Mouse (Mus musculus) hindbrain, embryonic 10.5 days (tissue): Measurements from ENCODE around the gene 1700020L24Rik. TPM values are rescaled to one million over a fixed set of nuclear protein-coding genes. Genes with fewer than 3 reads are reported as not detected.
A peak's percentile ranks its signal among the peaks of the same experiment; 100 is the strongest.

Experiments used
- DNase-seq: peaks from one replicate; pipeline ENCODE4 v3.0.0-alpha.2; 2017; ENCODE audit warnings: low spot score
- H3K27ac ChIP-seq: fragments of 300-500 bp; sonication (generic); 2 replicates; pipeline ENCODE4 v1.5.1; 2016; ENCODE audit warnings: mild to moderate bottlenecking, moderate library complexity
- H3K27me3 ChIP-seq: fragments of 300-500 bp; sonication (generic); 2 replicates; pipeline ENCODE4 v1.6.1; 2016; ENCODE audit warnings: mild to moderate bottlenecking; ENCODE audit not compliant: poor library complexity, insufficient read depth, severe bottlenecking
- H3K36me3 ChIP-seq: fragments of 300-500 bp; sonication (generic); 2 replicates; pipeline ENCODE4 v1.6.1; 2016; ENCODE audit warnings: mild to moderate bottlenecking, moderate library complexity
- H3K4me1 ChIP-seq: fragments of 300-500 bp; sonication (generic); replicated peaks from 2 replicates; pipeline ENCODE4 v1.6.1; 2016; ENCODE audit warnings: mild to moderate bottlenecking
- H3K4me3 ChIP-seq: fragments of 300-500 bp; sonication (generic); 2 replicates; pipeline ENCODE4 v1.5.1; 2016; ENCODE audit warnings: mild to moderate bottlenecking, moderate library complexity
- H3K9me3 ChIP-seq: fragments of 300-500 bp; sonication (generic); 2 replicates; pipeline ENCODE4 v1.6.1; 2016; ENCODE audit warnings: mild to moderate bottlenecking, moderate library complexity
- WGBS: fragments of 180-500 bp; shearing (Covaris S2); methylation state at CpG from one replicate; pipeline ENCODE4 v1.1.7; 2016; 5-methylcytosine and 5-hydroxymethylcytosine counted together
- polyA plus RNA-seq: library from polyadenylated mRNA; unstranded; fragments of >200 nt; fragmentation: Nextera tagmentation; extraction: Ambion mirVana; gene quantifications from 2 replicates; pipeline ENCODE4 v1.2.1, GENCODE M21; 2016

Gene 1700020L24Rik
- polyA plus RNA-seq: 0.97 TPM in 1 of 2 replicates, not detected in the other

DNA sequence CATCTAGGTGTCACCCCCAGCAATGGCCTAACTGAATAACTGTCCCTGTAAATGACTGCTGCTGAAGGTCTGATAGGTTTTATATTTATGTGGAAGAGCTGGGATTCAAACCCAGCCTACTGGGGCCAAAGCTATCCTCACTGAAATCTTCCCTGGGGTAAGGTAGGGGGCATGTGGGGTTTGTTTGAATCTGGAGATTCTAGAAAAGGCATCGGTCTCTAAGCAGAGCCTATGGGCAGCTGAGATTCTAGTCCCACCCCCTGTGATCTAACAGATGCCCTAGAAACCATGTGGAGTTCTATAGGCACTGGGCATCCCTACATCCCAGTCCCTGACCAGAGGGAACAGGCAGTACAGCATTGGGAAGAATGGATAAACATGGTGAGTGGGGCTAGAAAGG is at the start of gene 1700020L24Rik:
Gene 1700020L24Rik (plus strand): TSS at position 301 of the 400 bp plus-strand sequence.
- no peaks in the 10 kb centered on the region for H3K36me3 ChIP-seq
- H3K9me3 ChIP-seq: no peaks in the 10 kb centered on the region
- no peak for DNase-seq
- H3K27ac ChIP-seq: no peak within 1 kb of the TSS
- H3K27me3 ChIP-seq: peaks cover 33% of the 10 kb centered on the region
- H3K4me3 ChIP-seq: no peak within 1 kb of the TSS
- 87% methylated on average over 1 of the region's 1 CpGs for WGBS
- H3K4me1 ChIP-seq: peaks cover 18% of the 10 kb centered on the region; the same call in 1 of the 2 replicates

DNA sequence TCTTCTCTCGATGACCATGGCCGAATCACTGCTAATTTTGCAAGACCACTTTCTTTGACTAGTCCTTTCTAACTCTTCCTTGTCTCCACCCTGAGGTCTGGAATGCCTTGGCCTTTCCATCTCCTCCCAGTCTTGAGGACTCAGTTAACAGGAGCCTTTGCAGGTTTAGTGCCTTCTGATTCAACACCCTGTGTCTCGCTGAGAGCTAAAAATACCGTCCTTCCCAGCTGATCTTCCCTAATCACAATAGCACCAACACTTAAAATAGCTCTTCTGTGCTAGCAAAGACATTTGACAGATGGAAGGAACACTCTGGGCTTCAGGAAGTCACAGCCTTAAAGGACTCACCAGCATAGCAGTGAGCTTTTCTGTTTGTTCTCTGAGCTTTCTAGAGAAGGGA is 44.4 kb upstream of the 1700020L24Rik start:
- Histone ChIP-seq H3K4me1 (peaks cover 18% of the 10 kb centered on the region), H3K4me3 (no peak overlapping the region), H3K9me3 (no peaks in the 10 kb centered on the region), H3K27me3 (no peaks in the 10 kb centered on the region), H3K36me3 (peaks cover 73% of the 10 kb centered on the region), H3K27ac (no peak overlapping the region)
- no peak for DNase-seq
- 89% methylated on average over 4 of the region's 4 CpGs for WGBS

DNA sequence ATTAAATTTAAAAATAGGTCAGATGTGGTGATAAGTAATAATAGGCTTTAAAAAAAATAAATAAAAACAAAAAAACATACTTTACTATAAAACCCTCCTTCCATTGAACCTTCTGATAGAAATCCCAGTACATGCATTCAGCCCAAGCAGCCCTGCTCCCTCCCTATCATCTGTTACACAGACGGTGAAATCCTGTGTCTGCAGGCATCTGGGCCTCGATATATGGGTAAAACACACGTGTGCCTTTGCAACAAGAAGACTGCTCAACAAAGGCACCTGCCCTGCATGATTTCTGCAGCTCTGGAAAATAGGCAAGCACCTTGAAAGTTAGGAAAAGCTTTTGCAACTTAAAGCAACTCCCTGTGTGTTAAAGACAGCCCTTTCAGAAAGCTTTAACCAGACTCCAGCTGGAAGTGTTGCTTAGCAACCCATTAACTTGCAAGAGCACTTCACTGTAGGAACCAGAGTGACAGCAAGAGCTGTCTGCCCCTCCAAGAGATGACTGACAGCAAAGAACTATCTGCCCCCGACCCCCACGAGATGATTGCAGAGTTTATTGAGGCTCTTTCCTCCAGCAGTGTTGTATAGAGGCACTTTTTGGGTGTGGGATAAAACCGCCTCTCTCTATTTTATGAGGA is 42.6 kb upstream of the 1700020L24Rik start:
- no peaks in the 10 kb centered on the region for H3K9me3 ChIP-seq
- 30% methylated on average over 6 of the region's 6 CpGs for WGBS
- peaks cover 80% of the 10 kb centered on the region for H3K36me3 ChIP-seq
- H3K4me3 ChIP-seq: no peak overlapping the region
- H3K27ac ChIP-seq: no peak overlapping the region
- H3K4me1 ChIP-seq: peaks cover 18% of the 10 kb centered on the region
- no peaks in the 10 kb centered on the region for H3K27me3 ChIP-seq
- DNase-seq: peak; percentile 35

DNA sequence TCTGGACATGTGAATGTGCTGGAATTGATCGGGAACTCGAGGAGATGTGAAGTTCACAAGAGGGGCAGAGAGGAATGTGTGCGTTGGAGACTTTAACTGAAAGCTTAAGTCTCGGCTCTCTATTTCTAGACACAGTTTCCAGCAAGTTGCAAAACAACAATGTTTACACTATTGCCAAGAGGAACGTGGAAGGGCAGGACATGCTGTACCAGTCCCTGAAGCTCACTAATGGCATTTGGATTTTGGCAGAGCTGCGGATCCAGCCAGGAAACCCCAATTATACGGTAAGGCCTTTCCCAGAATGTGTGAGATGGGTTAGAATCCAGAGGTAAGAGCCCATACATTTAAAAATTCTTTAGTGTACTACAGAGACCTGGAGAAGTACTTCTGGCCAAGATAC is 39.9 kb upstream of the 1700020L24Rik start:
- peaks cover 75% of the 10 kb centered on the region for H3K36me3 ChIP-seq
- H3K27me3 ChIP-seq: no peaks in the 10 kb centered on the region
- no peak for DNase-seq
- H3K27ac ChIP-seq: no peak overlapping the region
- WGBS: 89% methylated on average over 7 of the region's 7 CpGs
- H3K9me3 ChIP-seq: no peaks in the 10 kb centered on the region
- peaks cover 18% of the 10 kb centered on the region for H3K4me1 ChIP-seq
- no peak overlapping the region for H3K4me3 ChIP-seq

DNA sequence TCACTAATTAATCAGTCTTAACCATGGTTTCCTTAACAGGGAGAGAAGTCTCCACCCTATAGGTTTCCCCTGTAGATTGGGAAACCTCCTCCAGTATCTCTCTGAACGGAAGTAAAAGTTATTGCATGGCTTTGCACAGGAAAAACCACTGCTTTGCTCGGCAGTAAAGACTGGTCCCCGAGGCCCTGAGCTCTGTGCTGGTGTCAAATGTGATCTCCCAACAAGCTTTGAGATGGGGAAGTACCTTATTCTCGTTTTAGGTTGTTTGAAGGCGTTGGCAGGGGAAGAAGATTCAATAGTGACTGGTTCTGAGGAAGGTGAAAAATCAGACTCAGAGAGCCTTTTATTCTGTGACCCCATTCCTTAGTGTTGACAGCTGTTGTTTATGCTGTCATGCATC is 38.8 kb upstream of the 1700020L24Rik start:
- peaks cover 75% of the 10 kb centered on the region for H3K36me3 ChIP-seq
- H3K27me3 ChIP-seq: no peaks in the 10 kb centered on the region
- WGBS: 80% methylated on average over 5 of the region's 5 CpGs

DNA sequence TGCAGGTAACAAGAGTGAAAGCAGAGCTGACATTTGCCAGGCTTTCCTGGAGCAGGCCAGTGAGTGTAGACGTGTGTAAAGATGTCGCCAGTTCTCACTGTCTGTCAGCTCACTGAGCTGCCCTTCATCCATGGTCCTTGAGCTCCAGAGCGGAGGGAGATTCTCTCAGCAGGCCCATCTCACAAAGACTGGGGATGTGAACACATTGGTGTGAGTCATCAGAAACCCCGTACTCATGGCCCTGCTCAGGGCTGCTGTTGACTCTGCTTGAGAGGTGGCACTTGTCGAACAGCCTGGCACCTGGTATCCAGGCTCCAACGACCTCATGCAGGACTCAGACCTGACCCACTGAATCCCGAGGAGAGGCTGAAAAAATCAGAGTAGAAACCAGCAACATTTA is 33.7 kb upstream of the 1700020L24Rik start:
- Histone ChIP-seq H3K36me3 (peaks cover 54% of the 10 kb centered on the region), H3K27me3 (no peaks in the 10 kb centered on the region), H3K4me1 (peaks cover 4% of the 10 kb centered on the region), H3K9me3 (no peaks in the 10 kb centered on the region), H3K4me3 (no peak overlapping the region), H3K27ac (no peak overlapping the region)
- no peak for DNase-seq
- WGBS: 85% methylated on average over 7 of the region's 7 CpGs

More for the DNA sequence above, 38.8 kb upstream of the 1700020L24Rik start:
- no peak overlapping the region for H3K4me3 ChIP-seq
- no peak for DNase-seq
- no peak overlapping the region for H3K27ac ChIP-seq
- H3K4me1 ChIP-seq: peaks cover 18% of the 10 kb centered on the region
- no peaks in the 10 kb centered on the region for H3K9me3 ChIP-seq

DNA sequence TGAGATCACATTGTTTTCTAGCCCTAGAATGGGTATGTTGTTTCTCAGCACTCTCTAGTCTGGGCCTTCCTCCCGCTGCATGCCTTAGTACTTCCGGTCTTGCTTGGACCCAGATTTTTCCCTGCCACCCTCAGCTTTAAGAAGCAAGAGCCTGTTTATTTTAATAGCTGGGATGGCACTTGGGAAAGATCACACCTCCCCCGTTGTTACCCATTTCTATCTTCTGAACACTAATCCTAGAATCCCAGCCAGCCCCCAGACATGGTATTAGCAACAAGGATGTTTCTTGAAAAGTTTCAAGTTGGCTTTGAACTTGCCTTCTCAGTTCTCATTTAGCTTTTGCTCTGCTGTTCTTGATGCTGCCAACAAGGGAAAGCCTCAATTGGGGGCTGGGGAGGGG is 31.1 kb upstream of the 1700020L24Rik start:
- H3K27ac ChIP-seq: no peak overlapping the region
- peaks cover 32% of the 10 kb centered on the region for H3K36me3 ChIP-seq
- H3K9me3 ChIP-seq: no peaks in the 10 kb centered on the region
- DNase-seq: no peak
- 70% methylated on average over 3 of the region's 3 CpGs for WGBS
- peaks cover 7% of the 10 kb centered on the region; the same call in 1 of the 2 replicates for H3K27me3 ChIP-seq
- H3K4me3 ChIP-seq: no peak overlapping the region
- H3K4me1 ChIP-seq: peaks cover 24% of the 10 kb centered on the region

DNA sequence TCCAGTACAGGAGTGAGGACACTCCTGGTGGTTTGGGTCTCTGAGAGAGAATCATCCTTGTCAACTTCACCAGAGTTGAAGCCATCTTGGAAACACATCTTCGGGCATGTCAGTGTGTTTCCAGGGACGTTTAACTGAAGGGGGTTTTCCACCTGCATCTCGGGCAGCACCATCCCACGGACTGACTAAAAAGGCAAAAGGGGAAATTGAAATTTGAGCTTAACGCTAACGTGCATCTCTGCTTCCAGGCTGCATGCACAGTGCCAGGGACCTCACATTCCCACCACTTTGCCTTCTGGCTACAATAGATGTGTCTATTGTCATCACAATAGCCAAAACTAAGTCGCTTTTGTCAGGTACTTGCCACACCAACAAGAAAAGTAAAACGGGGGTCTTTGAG is 29.2 kb upstream of the 1700020L24Rik start:
- no peak for DNase-seq
- Histone ChIP-seq H3K4me1 (peaks cover 28% of the 10 kb centered on the region), H3K27me3 (peaks cover 21% of the 10 kb centered on the region), H3K4me3 (no peak overlapping the region), H3K9me3 (no peaks in the 10 kb centered on the region), H3K36me3 (peaks cover 15% of the 10 kb centered on the region), H3K27ac (no peak overlapping the region)
- 36% methylated on average over 8 of the region's 8 CpGs for WGBS

DNA sequence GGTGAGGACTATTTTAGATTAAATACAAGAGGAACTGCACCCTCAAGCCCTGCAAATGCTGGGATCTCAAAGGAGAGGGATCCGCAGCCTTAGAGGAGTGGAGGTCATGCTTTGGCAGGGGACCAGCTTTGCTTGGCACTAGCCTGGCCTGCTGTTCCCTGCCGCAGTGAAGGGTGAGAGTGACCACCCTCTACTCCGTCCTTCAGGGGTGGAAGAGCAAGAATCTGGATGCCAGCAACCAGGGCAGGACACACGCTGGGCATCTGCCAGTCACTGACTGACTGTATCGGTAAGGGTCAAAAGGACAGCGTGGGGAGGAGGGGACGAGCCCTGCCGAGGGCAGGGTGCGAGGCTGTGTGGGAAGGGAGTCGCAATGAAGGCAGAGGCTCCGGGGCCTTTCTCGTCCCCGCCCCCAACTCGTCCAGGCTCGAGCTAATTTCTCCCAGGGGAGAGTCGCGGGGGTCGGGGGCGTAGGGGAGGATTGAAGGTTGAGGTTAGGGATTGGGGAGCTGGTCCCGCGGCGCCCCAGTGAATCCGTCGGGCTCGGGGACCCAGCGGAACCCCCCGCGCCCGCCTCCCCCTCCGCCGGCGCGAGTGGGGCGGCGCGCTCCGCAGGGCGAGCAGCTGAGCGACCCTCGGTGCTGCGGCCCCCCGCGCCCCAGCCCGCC is 28.3 kb upstream of the 1700020L24Rik start, which contains the start of gene Rasl10b:
Gene Rasl10b (plus strand): TSS at position 51 of the 668 bp plus-strand sequence.
- Histone ChIP-seq H3K36me3 (peaks cover 6% of the 10 kb centered on the region), H3K27ac (peak within 1 kb of the TSS; percentile 93), H3K4me1 (peaks cover 28% of the 10 kb centered on the region), H3K4me3 (peak within 1 kb of the TSS; percentile 85), H3K27me3 (peaks cover 23% of the 10 kb centered on the region), H3K9me3 (no peaks in the 10 kb centered on the region)
- 1% methylated on average over 41 of the region's 44 CpGs for WGBS
- peak; percentile 60 for DNase-seq

DNA sequence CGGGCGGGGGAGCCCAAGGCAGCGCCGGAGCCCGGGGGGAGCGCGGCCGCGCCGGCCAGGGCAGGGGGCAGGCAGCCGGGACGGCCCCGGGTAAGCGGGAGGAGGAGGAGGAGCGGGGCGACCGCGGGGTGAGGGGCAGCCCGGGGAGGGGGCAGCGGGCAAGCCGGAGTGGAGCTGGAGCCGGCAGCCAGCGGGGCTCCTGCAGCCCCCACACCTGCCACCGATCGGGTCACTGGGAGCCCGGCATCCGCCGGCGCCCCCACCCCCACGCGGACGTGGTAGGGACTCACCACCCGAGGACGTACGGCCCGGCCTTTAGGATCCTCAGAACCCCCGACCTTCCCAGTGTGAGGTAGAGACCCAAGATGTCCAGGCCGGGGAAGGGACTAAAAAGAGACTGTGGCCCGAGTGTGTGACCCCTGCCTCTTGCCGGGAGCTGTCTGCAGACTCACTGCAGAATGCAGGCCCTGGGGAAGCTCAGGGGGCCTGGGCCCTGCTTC is 27.6 kb upstream of the 1700020L24Rik start:
- no peaks in the 10 kb centered on the region for H3K9me3 ChIP-seq
- DNase-seq: peak; percentile 35
- peaks cover 28% of the 10 kb centered on the region for H3K4me1 ChIP-seq
- no peaks in the 10 kb centered on the region for H3K36me3 ChIP-seq
- H3K4me3 ChIP-seq: peak overlapping the region; percentile 85
- H3K27ac ChIP-seq: peak overlapping the region; percentile 93
- peaks cover 23% of the 10 kb centered on the region for H3K27me3 ChIP-seq
- WGBS: under 1% methylated on average over 39 of the region's 40 CpGs

DNA sequence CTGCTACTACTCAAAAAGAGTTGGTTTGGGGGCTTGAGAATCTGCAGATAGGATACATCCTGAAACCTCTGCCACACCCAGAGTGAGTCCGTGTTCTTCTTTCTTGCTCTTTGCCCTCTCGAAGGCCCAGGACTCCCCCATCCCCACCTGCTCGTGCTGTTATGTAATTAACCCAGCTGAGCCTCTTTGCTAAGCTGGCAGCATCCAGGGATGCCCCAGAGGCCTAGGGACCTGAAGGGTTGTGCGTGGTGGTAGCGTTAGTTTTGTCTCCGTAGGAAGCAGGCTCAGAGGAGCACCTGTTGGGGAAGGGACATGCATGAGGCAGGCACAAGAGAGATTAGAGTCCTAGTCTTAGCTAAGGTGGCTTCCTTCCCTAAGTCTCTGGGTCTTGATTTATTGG is 27.0 kb upstream of the 1700020L24Rik start:
- H3K9me3 ChIP-seq: no peaks in the 10 kb centered on the region
- DNase-seq: no peak
- H3K4me3 ChIP-seq: peak overlapping the region; percentile 85
- H3K27me3 ChIP-seq: peaks cover 23% of the 10 kb centered on the region
- peaks cover 28% of the 10 kb centered on the region for H3K4me1 ChIP-seq
- WGBS: 29% methylated on average over 6 of the region's 6 CpGs
- no peak overlapping the region for H3K27ac ChIP-seq
- no peaks in the 10 kb centered on the region for H3K36me3 ChIP-seq

DNA sequence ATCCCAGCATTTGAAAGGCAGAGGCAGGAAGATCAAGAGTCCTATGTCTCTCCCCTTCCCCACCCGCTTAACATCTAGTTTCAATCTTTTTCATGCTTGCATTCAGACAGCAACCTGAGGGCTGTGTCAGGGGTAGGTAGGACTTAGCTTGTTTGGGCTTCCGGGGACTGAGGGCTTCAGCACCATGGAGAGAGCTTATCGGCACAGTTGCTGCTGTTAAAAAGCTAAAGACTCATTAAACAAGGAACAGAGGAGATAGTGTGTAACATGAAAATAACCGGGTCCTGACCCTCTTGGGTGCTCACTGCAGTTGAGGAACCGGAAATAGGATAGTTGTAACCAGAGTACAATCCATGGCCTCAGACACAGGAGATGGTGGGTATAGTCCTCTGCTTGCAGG is 20.4 kb upstream of the 1700020L24Rik start:
- Histone ChIP-seq H3K36me3 (no peaks in the 10 kb centered on the region), H3K27me3 (peaks cover 71% of the 10 kb centered on the region), H3K4me3 (no peak overlapping the region), H3K27ac (no peak overlapping the region), H3K9me3 (no peaks in the 10 kb centered on the region), H3K4me1 (peaks cover 13% of the 10 kb centered on the region)
- WGBS: 16% methylated on average over 5 of the region's 5 CpGs
- peak; percentile 69 for DNase-seq

DNA sequence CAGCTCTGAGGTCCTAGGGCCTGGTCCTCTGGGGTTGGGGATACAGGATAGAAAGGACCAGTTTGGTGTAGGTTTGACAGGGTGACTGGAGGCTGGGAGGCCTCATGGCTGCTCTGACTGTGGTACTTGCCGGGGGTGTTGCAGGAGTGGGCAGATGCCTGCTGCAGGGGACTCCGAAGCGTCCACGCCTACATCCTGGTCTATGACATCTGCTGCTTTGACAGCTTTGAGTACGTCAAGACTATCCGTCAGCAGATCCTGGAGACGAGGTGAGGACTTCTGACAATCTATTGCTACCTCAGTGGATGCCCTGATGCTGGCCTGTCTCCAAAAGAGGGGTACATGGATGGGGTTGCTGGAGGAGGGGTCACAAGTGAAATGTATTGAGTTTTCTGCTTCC is 19.8 kb upstream of the 1700020L24Rik start:
- H3K36me3 ChIP-seq: no peaks in the 10 kb centered on the region
- WGBS: 84% methylated on average over 7 of the region's 7 CpGs
- H3K4me1 ChIP-seq: peaks cover 13% of the 10 kb centered on the region
- no peak overlapping the region for H3K4me3 ChIP-seq
- no peak overlapping the region for H3K27ac ChIP-seq
- H3K27me3 ChIP-seq: peaks cover 65% of the 10 kb centered on the region
- H3K9me3 ChIP-seq: no peaks in the 10 kb centered on the region
- DNase-seq: no peak
